Mouse (Mus musculus) embryo, embryonic 10 days (tissue): ENCODE data around the gene Trappc13.

Experiments
- DNase-seq: peaks from one replicate; pipeline ENCODE4 v3.0.0-alpha.2; 2015; ENCODE audit warnings: low spot score

Gene Trappc13

GRCm38 (mm10) chr13:104114827-104115226 is 63.4 kb downstream of the Trappc13 start:
- DNase-seq: no peak

- DNase-seq: no peak
Measured at GRCm38 (mm10) chr13:104113782-104114181, 64.5 kb downstream of the Trappc13 start.

GRCm38 (mm10) chr13:104112266-104112900 is 65.9 kb downstream of the Trappc13 start:
- DNase-seq: no peak

DNA sequence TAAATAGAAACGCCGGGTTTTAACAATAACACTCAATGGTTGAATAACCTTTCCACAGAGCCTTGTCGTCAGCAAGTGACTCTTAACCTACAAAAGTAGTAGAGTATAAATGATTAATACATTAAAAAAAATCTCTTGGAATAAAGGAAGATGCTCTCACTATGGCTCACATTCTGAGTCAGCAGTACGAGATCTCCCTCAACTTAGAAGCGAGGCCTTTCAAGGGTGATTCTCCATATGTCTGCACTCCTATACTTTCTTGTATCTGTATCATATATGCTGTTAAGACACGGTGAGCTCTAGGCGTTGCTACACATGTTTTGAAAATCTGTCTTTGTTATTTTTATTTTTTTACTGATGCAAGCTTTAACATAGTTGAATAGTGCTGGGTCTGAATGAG is 67.7 kb downstream of the Trappc13 start:
- DNase-seq: no peak

DNA sequence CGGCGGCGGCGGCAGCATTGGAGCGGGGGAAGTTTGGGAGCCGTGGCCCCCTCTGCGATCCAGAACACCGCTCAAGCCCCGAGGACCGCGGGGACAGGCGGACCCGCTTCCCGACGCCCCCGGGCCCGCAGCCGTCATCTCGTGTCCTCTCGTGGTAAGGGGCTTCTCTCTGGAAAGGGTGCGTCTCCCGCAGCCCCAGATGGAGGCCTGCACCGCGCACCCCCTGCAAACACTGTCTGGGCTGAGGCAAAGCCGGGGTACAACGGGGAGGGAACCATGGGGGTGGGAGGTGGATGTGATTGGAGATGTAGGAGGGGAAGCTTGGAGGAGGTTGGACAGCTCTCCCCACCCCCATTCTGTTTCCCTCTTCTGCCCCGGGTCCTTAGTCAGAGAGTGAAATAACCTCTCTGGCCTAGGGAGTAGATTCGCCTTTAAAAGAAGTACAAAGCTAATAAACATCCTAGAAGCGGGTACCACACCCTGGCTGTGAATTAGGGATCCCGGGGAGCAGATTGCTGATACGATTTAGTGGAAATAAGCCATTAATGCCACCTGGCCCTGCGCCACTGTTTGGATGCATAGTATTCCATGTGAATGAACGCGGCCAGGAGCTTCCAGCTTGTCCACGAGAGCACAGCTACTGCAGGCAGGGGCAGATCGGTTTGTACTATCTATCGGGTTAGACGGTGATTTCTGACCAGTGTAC is 68.3 kb downstream of the Trappc13 start:
- DNase-seq: peak; percentile 58

DNA sequence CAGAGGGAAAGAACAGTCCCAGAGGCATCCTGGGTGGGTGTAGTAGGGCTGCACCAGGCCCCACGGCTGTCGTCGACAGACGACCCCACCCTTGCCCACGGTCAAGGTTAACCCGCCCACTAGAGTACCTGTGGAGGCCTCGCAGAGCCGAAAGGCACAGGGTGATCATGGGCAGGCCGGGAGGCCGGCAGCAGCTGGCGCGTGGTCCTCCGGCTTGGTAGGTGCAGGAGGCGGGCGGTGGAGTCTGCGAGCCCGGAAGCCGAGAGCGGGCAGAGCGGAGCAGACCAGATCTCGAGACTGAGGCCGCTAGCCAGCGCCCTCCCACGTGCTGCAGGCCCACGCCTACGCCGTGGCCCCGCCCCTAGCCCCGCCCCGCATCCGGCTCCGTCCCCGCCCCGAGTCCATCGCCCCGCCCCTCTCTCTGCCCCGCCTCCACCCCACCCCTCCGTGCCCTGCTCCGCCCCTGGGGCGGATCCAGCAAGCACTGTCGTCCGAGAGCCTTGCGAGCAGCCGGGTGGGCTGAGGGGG is 68.9 kb downstream of the Trappc13 start, which contains the start of the genes Nln and Sgtb:
TSS of gene Nln (minus strand) at position 327 of the 528 bp plus-strand sequence.
TSS of gene Sgtb (plus strand) at position 454 of the 528 bp plus-strand sequence.
- peak; percentile 91 for DNase-seq

- DNase-seq: peak; percentile 25
Measured at GRCm38 (mm10) chr13:104108651-104109287, 69.5 kb downstream of the Trappc13 start.

DNA sequence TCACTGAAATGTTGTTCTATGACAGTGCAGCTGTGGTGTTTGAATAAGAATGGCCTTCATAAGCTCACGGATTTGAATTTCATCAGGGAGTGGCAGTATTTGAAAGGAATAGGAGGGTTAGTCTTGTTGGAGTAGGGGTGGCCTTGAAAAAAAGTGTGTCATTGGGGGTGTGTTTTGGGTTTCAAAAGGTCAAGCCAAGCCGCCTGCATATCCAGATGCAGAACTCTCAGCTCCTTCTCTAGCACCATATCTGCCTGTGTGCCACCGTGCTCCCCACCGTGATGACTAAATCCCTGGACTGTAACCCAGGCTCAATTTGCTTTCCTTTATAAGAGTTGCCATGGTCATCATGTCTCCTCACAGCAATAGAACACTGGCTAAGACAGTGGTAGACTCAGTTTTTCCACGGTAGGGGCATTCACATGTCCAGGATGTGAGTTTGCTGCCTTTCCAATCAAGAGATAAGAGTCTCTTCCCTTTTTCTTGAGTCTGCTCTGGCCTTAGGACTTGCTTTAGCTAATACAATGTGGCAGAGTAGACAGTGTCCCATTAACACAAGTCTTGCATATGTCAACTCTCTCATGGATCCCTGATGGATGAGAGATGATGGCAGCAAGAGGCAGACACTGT is 76.5 kb downstream of the Trappc13 start:
- no peak for DNase-seq

- no peak for DNase-seq
Measured at GRCm38 (mm10) chr13:104100416-104100815, 77.9 kb downstream of the Trappc13 start.

DNA sequence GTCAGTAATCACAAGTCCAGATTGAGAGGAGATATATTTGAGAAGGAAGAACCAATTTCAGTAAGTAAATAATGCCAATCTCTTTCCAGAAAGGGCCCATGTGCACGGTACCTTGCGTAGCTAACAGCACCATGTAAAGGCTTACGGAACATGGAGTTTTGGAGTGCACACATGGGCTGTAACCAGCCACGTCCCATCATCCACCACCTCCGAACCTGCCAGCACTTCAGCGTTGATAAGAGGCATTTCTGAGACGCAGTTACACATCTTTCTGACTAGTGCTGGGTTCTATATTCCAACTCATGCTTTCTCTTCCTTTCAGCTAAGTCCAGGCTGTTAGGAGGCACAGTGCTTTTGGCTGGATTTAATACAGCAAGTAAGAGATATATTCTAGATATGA is 81.1 kb downstream of the Trappc13 start:
- no peak for DNase-seq

DNA sequence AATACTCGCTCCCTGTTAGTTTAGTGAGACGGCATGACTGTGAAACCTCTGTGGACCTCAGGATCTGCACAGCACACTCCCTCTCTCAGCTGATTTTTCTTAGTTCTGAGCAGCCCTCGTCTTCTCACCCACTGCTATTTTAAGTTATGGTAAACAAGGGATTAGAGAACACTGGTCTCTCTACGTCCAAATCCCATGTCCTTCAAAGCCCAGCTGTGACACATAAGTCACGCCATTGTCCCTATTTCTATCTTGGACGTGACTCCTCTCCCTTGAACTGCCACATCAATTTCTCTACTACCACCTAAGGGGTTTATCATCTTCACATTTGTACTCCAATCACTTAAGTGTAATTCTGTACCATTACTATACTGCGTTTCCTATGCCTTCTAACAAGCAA is 82.3 kb downstream of the Trappc13 start:
- DNase-seq: no peak

DNA sequence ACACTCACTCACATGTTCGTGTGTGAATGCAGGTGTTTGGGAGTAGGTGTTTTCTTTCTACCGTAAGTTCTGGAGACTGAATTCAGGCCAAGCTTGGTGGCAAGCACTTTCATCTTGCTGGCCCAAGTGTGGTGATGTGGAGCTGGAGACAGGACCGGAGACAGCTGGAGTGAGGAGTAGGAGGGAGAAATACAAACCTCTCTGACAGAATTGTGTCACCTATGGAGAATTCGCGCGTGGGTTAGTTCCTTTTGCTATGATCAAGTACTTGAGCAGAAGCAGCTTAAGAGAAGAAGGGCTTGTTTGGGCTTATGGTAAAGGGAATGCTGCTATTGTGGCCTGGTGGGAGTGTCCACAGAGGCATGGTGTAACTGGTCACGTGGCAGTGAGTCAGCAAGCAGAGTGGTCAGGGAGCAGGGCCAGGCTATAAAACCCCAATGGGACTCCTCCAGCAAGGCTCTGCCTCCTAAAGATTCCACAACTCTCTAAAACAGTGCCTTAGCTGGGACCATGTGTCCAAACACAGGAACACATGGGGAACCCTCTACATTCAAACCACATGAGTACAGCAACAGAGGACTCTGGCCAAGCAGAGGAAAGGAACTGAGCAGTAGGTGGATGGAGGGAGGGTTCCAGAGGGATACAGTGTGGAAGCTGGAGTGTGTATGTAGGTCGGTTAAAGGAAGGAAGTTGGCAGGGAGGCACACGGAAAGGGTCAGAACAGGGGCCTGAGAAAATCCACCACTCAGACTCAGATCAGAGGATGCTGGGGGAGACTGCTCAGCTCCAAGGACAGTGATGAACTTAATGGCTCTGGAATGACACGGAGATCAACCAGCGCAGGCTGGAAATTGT is 83.5 kb downstream of the Trappc13 start:
- DNase-seq: no peak
